In genomic region chr13:76633707-76634106, GRCm38 (mm10) we compare ENCODE assay signal across 22 mouse cellular contexts.
A peak's percentile ranks its signal among the peaks of the same experiment; 100 is the strongest.
DNase-seq lines count a peak whose midpoint lies in the region; ATAC-seq and TF ChIP-seq lines count a peak whose summit lies in the region.
"Had no signal": no experiment of that assay in that cellular context is flagged by ENCODE, and none has a peak within 500 bp of the region (broad histone marks: within the 10 kb centered on the region; RNA-seq: fewer than 3 reads in every experiment).

No protein-coding gene starts in this region.

- no peak for TF ChIP-seq CTCF in G1E (IDR thresholded peaks at IDR 0.05; ENCODE audit: low read depth, low read length)

- H3K4me2 ChIP-seq in myocyte (ENCODE audit: low read depth) = peak overlapping the region; percentile 19
- no peak overlapping the region for H3K4me2 ChIP-seq in kidney, embryonic 16.5 days (replicated peaks; ENCODE audit: low read depth, low read length)
- H3K4me2 ChIP-seq: embryonic facial prominence, embryonic 13.5 days; heart, embryonic 13.5 days; hindbrain, embryonic 15.5 days; limb, embryonic 13.5 days; liver, embryonic 13.5 days; lung, embryonic 15.5 days; midbrain, embryonic 11.5 days; neural tube, embryonic 13.5 days; stomach, embryonic 15.5 days had no signal

- H3K4me1 ChIP-seq in G1E (ENCODE audit: insufficient read depth, low read depth, low read length) = peaks cover 2% of the 10 kb centered on the region
- H3K4me1 ChIP-seq in kidney, embryonic 16.5 days (ENCODE audit: insufficient read depth, low read length) = no peaks in the 10 kb centered on the region
- H3K4me1 ChIP-seq: embryonic facial prominence, embryonic 13.5 days; heart, embryonic 13.5 days; hindbrain, embryonic 15.5 days; limb, embryonic 13.5 days; liver, embryonic 13.5 days; lung, embryonic 15.5 days; neural tube, embryonic 13.5 days; stomach, embryonic 15.5 days had no signal

- H3K79me2 ChIP-seq in myocyte (ENCODE audit: control insufficient read depth, insufficient read depth) = no peaks in the 10 kb centered on the region

- peak; percentile 40 for ATAC-seq in G1E (ENCODE audit: extremely low read depth, insufficient number of reproducible peaks, low FRiP score, poor library complexity, severe bottlenecking)
- peak; percentile 96 for ATAC-seq in common myeloid progenitor, adult 5-6 weeks (replicated peaks; ENCODE audit: low read depth, poor library complexity, severe bottlenecking)
- no peak for ATAC-seq in kidney, embryonic 16.5 days (ENCODE audit: low FRiP score, low TSS enrichment)
- ATAC-seq: CD4-positive, CD25-positive, alpha-beta regulatory T cell, adult 4 months; forebrain, embryonic 14.5 days; intestine, embryonic 16.5 days had no signal

- H3K4me3 ChIP-seq in G1E (ENCODE audit: low read depth, low read length) (no peak overlapping the region), myocyte (no peak overlapping the region)
- no peak overlapping the region for H3K4me3 ChIP-seq in kidney, embryonic 16.5 days (ENCODE audit: low read length)
- H3K4me3 ChIP-seq: embryonic facial prominence, embryonic 13.5 days; heart, embryonic 13.5 days; hindbrain, embryonic 15.5 days; limb, embryonic 13.5 days; liver, embryonic 13.5 days; lung, embryonic 15.5 days; neural tube, embryonic 13.5 days; stomach, embryonic 15.5 days had no signal

- no peak overlapping the region for H3ac ChIP-seq in myocyte (ENCODE audit: control insufficient read depth, insufficient read length)

- H3K27me3 ChIP-seq in G1E (ENCODE audit: insufficient read depth, low read length) (no peaks in the 10 kb centered on the region), myocyte (ENCODE audit: control insufficient read depth, insufficient read depth, insufficient read length) (no peaks in the 10 kb centered on the region)
- no peaks in the 10 kb centered on the region for H3K27me3 ChIP-seq in kidney, embryonic 16.5 days (ENCODE audit: insufficient read depth, low read length)
- H3K27me3 ChIP-seq: embryonic facial prominence, embryonic 13.5 days; heart, embryonic 13.5 days; hindbrain, embryonic 15.5 days; limb, embryonic 13.5 days; liver, embryonic 13.5 days; lung, embryonic 15.5 days; neural tube, embryonic 13.5 days; stomach, embryonic 15.5 days had no signal

- no peaks in the 10 kb centered on the region for H3K9me3 ChIP-seq in G1E (replicated peaks)
- no peaks in the 10 kb centered on the region for H3K9me3 ChIP-seq in kidney, embryonic 16.5 days (ENCODE audit: low read length)
- H3K9me3 ChIP-seq: embryonic facial prominence, embryonic 13.5 days; heart, embryonic 13.5 days; hindbrain, embryonic 15.5 days; limb, embryonic 13.5 days; liver, embryonic 13.5 days; lung, embryonic 15.5 days; neural tube, embryonic 13.5 days; stomach, embryonic 15.5 days had no signal

- no peak for TF ChIP-seq POLR2A in myocyte (IDR thresholded peaks at IDR 0.05; ENCODE audit: insufficient read length, low read depth)

- no peaks in the 10 kb centered on the region for H3K36me3 ChIP-seq in G1E (replicated peaks)
- no peaks in the 10 kb centered on the region for H3K36me3 ChIP-seq in myocyte (ENCODE audit: control insufficient read depth, insufficient read depth)
- no peaks in the 10 kb centered on the region for H3K36me3 ChIP-seq in kidney, embryonic 16.5 days (ENCODE audit: insufficient read depth, low read length)
- H3K36me3 ChIP-seq: embryonic facial prominence, embryonic 13.5 days; heart, embryonic 13.5 days; hindbrain, embryonic 15.5 days; limb, embryonic 13.5 days; liver, embryonic 13.5 days; lung, embryonic 15.5 days; neural tube, embryonic 13.5 days; stomach, embryonic 15.5 days had no signal

- DNase-seq in lung, postnatal 25 days (ENCODE audit: low spot score) = peak; percentile 31
- DNase-seq in lung, postnatal 14 days = no peak
- no peak for DNase-seq in G1E (ENCODE audit: low spot score)
- no peak for DNase-seq in adrenal gland, postnatal 10 days
- DNase-seq: cerebellum, adult 9-10 months; kidney, postnatal 4 days; liver, embryonic 13.5 days; thymus, adult 18-20 months had no signal

- no peak overlapping the region for H3K27ac ChIP-seq in kidney, embryonic 16.5 days (ENCODE audit: low read length)
- H3K27ac ChIP-seq: embryonic facial prominence, embryonic 13.5 days; heart, embryonic 13.5 days; hindbrain, embryonic 15.5 days; limb, embryonic 13.5 days; liver, embryonic 13.5 days; lung, embryonic 15.5 days; neural tube, embryonic 13.5 days; stomach, embryonic 15.5 days had no signal

- WGBS in kidney, embryonic 16.5 days = 97% methylated on average over 1 of the region's 1 CpGs

- H3K9ac ChIP-seq in kidney, embryonic 16.5 days (replicated peaks; ENCODE audit: low read length) = no peak overlapping the region
- H3K9ac ChIP-seq: embryonic facial prominence, embryonic 13.5 days; heart, embryonic 13.5 days; hindbrain, embryonic 15.5 days; limb, embryonic 13.5 days; liver, embryonic 13.5 days; lung, embryonic 15.5 days; neural tube, embryonic 13.5 days; stomach, embryonic 15.5 days had no signal

TF ChIP-seq in myocyte, 11 proteins besides CTCF, POLR2A, EP300 and RAD21:
- no peak for TF ChIP-seq MAX (IDR thresholded peaks at IDR 0.05; ENCODE audit: low read depth)
- TF ChIP-seq POLR2AphosphoS2 (IDR thresholded peaks at IDR 0.05; ENCODE audit: insufficient read length, low read depth) = no peak
- no peak for TF ChIP-seq CEBPB (IDR thresholded peaks at IDR 0.05; ENCODE audit: insufficient read depth, poor library complexity, severe bottlenecking)
- TF ChIP-seq SRF (IDR thresholded peaks at IDR 0.05; ENCODE audit: control insufficient read depth, insufficient read length, low read depth) = no peak
- TF ChIP-seq MYOG (IDR thresholded peaks at IDR 0.05; ENCODE audit: control insufficient read depth in 1 of 3, insufficient read depth in 1 of 3, insufficient read length in 2 of 3, low read depth in 2 of 3) = no peak
- no peak for TF ChIP-seq TCF12 (IDR thresholded peaks at IDR 0.05; ENCODE audit: insufficient read depth, poor library complexity, severe bottlenecking)
- no peak for TF ChIP-seq REST (IDR thresholded peaks at IDR 0.05; ENCODE audit: insufficient read depth, insufficient read length)
- TF ChIP-seq MYOD1 (IDR thresholded peaks at IDR 0.05; ENCODE audit: control insufficient read depth in 1 of 3, insufficient read length in 2 of 3, low read depth in 2 of 3) = no peak
- TF ChIP-seq USF1 (IDR thresholded peaks at IDR 0.05; ENCODE audit: low read depth) = no peak
- no peak for TF ChIP-seq E2F4 (IDR thresholded peaks at IDR 0.05; ENCODE audit: insufficient read depth)
TF ChIP-seq in myocyte: peak in this region for 0.
